Mouse (Mus musculus) CH12.LX (cell line): ENCODE data around the gene Thrap3.

Source experiments
- CHD1 ChIP-seq: IDR thresholded peaks from 2 replicates; pipeline ENCODE4 v1.6.1; 2012; ENCODE audit warnings: low read depth, low read length, improper control_type of control experiment, inconsistent platforms
- CTCF ChIP-seq, 2 experiments: IDR thresholded peaks in 1 of 2; conservative IDR thresholded peaks in 1 of 2; 2 replicates each; pipeline ENCODE4 v1.5.1; 2011 to 2012; ENCODE audit warnings: low read depth in 2 of 2, low read length in 2 of 2, improper control_type of control experiment in 1 of 2, inconsistent platforms in 1 of 2, mild to moderate bottlenecking in 1 of 2, moderate library complexity in 1 of 2
- ELF1 ChIP-seq: IDR thresholded peaks from 2 replicates; pipeline ENCODE4 v1.6.1; 2014; ENCODE audit warnings: low read depth, mild to moderate bottlenecking, inconsistent platforms, low read length, improper control_type of control experiment
- EP300 ChIP-seq: IDR thresholded peaks from 2 replicates; pipeline ENCODE4 v1.6.1; 2011; ENCODE audit warnings: low read length, improper control_type of control experiment
- ETS1 ChIP-seq: conservative IDR thresholded peaks from 2 replicates; pipeline ENCODE4 v1.6.1; 2012; ENCODE audit warnings: low read depth, mild to moderate bottlenecking, inconsistent platforms, low read length, improper control_type of control experiment, moderate library complexity
- JUND ChIP-seq: conservative IDR thresholded peaks from 2 replicates; pipeline ENCODE4 v1.6.1; 2011; ENCODE audit warnings: low read depth, low read length, improper control_type of control experiment
- MAFK ChIP-seq: IDR thresholded peaks from 2 replicates; pipeline ENCODE4 v1.6.1; 2011; ENCODE audit warnings: low read length, improper control_type of control experiment; ENCODE audit not compliant: insufficient replicate concordance
- MAZ ChIP-seq: IDR thresholded peaks from 2 replicates; pipeline ENCODE4 v1.6.1; 2012; ENCODE audit warnings: low read depth, mild to moderate bottlenecking, inconsistent platforms, low read length, improper control_type of control experiment, moderate library complexity
- MYC ChIP-seq: IDR thresholded peaks from 2 replicates; pipeline ENCODE4 v1.6.1; 2011; ENCODE audit warnings: low read depth, mild to moderate bottlenecking, improper control_type of control experiment, low read length
- NELFE ChIP-seq: IDR thresholded peaks from 2 replicates; pipeline ENCODE4 v1.6.1; 2011; ENCODE audit warnings: low read depth, low read length, improper control_type of control experiment
- POLR2A ChIP-seq: IDR thresholded peaks from 2 replicates; pipeline ENCODE4 v1.6.1; 2011; ENCODE audit warnings: low read depth, mild to moderate bottlenecking, improper control_type of control experiment, low read length
- USF1 ChIP-seq: IDR thresholded peaks from 2 replicates; pipeline ENCODE4 v1.6.1; 2014; ENCODE audit warnings: low read depth, mild to moderate bottlenecking, inconsistent platforms, low read length, improper control_type of control experiment

DNA sequence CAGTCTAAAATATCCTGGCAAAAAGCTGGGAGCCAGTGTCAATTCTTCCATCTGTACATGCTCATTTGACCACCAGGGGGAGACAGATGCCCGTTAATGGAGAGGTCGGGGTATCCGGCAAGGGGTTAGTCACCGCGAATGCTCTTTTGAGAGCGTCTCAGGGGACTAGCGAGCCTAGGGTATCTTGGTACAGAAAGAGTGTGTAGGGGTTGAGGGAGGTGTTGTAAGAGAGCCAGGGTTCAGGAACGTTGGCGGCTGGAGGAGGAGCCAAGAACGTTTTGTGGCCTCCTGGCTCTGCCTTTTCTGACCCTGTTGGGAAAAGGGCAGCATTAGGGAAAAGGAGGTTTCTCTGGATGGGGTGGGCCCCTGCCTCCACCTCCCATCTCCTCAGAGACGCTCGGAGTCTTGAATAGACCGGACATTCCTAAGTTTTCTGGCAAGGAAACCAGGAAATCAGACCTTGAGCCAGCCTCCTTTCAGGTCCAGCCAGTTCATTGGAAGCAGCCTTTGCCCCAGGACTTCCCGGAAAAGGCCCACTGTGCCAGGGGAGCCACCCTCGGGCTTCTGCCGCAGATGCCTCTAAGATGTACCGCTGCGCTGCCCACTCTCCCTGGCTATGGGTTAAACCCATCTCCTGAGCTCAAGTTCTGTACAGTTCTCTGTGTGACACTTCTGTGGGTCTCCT, 24.7 kb upstream of the Thrap3 start:
- TF ChIP-seq USF1 (no peak), NELFE (peak; percentile 45; the same call in 1 of the 2 replicates), ETS1 (no peak), CHD1 (no peak), CTCF (conservative IDR thresholded peaks at IDR 0.05 in 1 of 2, IDR thresholded peaks at IDR 0.05 in 1 of 2; ENCODE audit: low read depth in 2 of 2, low read length in 2 of 2) (peak; percentile 68 to 99), MAFK (no peak), POLR2A (no peak), MAZ (no peak), EP300 (no peak), JUND (no peak), ELF1 (peak; percentile 39; the same call in 1 of the 2 replicates), MYC (0 out of 2 replicates have a peak, but pooled peaks have one; percentile 53)
